14 mouse cellular contexts compared by ENCODE assay signal in genomic region chr19:34577121-34577520, GRCm38 (mm10). TPM values are rescaled to one million over a fixed set of nuclear protein-coding genes. Genes with fewer than 3 reads are reported as not detected.
"Had no signal": no experiment of that assay in that cellular context is flagged by ENCODE, and none has a peak within 500 bp of the region (broad histone marks: within the 10 kb centered on the region; RNA-seq: fewer than 3 reads in every experiment).

No protein-coding gene starts in this region.

- H3K4me3 ChIP-seq: liver, embryonic 13.5 days had no signal

- ATAC-seq: intestine, embryonic 16.5 days had no signal

- H3K36me3 ChIP-seq: liver, embryonic 13.5 days had no signal

- H3K9me3 ChIP-seq: liver, embryonic 13.5 days had no signal

- H3K27me3 ChIP-seq: liver, embryonic 13.5 days had no signal

- H3K4me1 ChIP-seq: liver, embryonic 13.5 days had no signal

- H3K4me2 ChIP-seq: liver, embryonic 13.5 days; midbrain, embryonic 11.5 days had no signal

- H3K9ac ChIP-seq: liver, embryonic 13.5 days had no signal

- DNase-seq: kidney, adult 18-20 months; kidney, adult 9 months; kidney, postnatal 14 days; kidney, postnatal 4 days; liver, embryonic 13.5 days; midbrain, embryonic 14.5 days; thymus, postnatal 25 days had no signal

- H3K27ac ChIP-seq: liver, embryonic 13.5 days; stomach, postnatal 0 days had no signal

RNA-seq across cellular contexts. Expression of gene Ifit1bl1, which starts 24.6 kb away (rescaled TPM):
- total RNA-seq: megakaryocyte-erythroid progenitor cell, adult 5-6 weeks had no signal
- polyA plus RNA-seq: stomach, embryonic 14.5 days had no signal

RNA-seq across cellular contexts. Expression of gene Ifit3b, which starts 30.6 kb away (rescaled TPM):
- total RNA-seq: megakaryocyte progenitor cell, adult 5-6 weeks; megakaryocyte-erythroid progenitor cell, adult 5-6 weeks had no signal
- polyA plus RNA-seq: neural tube, embryonic 11.5 days; stomach, embryonic 14.5 days had no signal
